Mouse (Mus musculus): Measurements from ENCODE around the gene Gpatch2l.

Gene Gpatch2l

DNA sequence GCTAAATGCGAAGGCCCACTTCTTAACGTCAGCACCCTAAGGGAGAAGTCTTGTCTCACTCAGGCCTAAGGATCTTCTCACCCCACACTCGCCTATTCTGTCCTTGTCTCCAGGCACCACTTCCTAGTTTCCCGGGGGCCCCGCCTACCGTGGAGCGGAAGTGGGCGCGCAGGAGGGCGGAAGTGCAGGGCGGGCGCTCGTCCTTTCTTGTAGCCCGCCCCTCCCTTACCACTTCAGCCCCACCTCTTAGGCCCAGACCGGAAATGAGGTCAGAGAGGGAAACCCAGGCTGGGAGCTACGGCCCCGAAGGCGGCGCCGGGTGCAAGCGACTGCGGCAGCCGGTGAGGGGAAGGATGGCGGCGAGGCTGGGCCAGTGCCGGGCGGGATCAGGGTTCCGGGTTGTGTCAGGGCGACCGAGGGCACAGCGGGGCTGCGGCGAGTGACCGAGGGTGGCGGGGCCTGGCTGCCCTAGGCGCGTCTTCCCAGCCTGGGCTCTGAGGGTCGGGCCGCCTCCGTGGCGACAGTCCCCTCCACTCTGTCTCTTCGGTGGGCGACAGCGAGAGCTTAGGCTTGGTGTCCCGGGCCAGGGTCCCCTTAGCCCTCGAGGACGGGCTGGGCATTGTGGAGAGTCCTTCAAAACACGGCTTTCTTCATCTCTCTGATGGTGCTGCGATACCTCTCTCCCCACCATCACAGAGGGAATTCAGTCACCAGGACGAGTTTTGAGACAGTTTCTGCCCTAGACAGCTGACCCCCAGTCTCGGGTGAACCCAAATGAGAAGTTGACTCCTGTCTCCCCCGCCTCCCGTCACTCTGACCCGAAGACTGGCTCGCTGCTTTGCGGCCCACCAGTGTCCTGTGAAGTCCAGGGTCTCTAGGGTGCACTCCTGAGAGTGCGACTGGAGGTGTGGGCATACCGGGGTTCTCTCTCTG is at the start of gene Gpatch2l:
TSS of gene Gpatch2l (plus strand) at position 255 of the 933 bp plus-strand sequence.
- peak; percentile 97 for DNase-seq (ENCODE audit: low spot score)

DNA sequence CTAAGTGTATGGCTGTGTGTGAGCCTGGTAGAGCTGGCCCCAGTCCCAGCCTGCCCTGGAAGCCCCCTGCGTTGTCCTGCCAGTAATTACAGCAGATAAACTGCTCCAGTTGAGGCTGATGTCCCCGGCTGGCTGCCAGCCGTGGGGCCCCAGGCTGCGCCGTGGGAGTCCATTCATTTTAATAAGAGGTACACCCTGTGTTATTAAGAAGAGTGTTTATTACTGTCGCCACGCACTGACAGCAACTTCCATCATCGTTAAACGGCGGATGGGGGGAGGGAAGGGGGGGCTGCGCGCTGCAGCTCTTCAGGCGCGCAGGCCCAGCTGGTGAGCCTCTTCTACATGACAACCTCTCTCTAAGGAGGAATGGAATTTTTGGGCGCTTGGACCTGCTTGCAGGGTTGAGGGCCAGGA is 49.6 kb upstream of the Gpatch2l start:
- no peak for DNase-seq (ENCODE audit: low spot score)

DNA sequence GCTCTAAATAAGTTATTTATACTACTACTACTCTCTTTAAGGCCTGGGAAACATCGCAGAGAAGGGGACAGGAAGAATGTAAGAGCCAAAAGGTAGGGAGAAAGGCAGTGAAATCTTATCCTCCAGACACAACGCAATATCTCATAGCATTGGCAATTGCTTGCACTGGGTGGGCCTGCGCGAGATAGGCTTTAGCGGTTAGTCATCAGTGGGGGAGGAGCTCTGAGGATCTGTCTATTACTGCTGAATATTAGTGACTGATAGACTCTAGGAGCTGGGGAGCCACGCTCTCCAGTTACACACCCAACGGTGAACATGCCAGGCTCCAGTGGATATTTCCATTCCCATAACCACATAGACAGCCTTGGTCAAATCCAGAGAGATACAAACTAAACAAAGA is 44.7 kb upstream of the Gpatch2l start:
- DNase-seq (ENCODE audit: low spot score) = no peak

GRCm38 (mm10) chr12:86203443-86204057 is 38.1 kb upstream of the Gpatch2l start:
- no peak for DNase-seq (ENCODE audit: low spot score)

DNA sequence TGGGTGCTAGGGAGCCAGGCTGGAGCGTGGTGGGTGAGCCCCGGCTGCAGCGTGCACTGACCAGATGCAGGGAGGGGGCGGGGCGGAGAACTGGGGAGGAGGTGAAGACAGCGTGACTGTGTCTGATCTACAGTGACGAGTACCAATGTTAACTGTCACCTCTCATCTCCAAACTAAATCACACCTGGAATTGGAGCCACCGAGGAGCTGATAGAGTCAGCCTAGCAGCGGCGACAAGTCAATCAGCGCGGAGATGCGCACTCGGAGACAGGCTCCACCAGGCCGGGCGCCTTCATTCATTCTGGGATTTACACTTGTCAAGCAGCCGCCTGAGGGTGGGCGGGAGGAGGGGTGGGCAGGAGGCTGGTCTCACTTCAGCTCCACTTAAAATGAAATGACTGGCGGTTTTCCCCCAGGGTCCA is 30.5 kb upstream of the Gpatch2l start:
- no peak for DNase-seq (ENCODE audit: low spot score)

GRCm38 (mm10) chr12:86212693-86213470 is 28.8 kb upstream of the Gpatch2l start:
- peak; percentile 62 for DNase-seq (ENCODE audit: low spot score)

- DNase-seq (ENCODE audit: low spot score) = no peak
Observed at GRCm38 (mm10) chr12:86214201-86214600, 27.5 kb upstream of the Gpatch2l start.

GRCm38 (mm10) chr12:86216687-86217421 is 24.8 kb upstream of the Gpatch2l start:
- DNase-seq (ENCODE audit: low spot score) = no peak

DNA sequence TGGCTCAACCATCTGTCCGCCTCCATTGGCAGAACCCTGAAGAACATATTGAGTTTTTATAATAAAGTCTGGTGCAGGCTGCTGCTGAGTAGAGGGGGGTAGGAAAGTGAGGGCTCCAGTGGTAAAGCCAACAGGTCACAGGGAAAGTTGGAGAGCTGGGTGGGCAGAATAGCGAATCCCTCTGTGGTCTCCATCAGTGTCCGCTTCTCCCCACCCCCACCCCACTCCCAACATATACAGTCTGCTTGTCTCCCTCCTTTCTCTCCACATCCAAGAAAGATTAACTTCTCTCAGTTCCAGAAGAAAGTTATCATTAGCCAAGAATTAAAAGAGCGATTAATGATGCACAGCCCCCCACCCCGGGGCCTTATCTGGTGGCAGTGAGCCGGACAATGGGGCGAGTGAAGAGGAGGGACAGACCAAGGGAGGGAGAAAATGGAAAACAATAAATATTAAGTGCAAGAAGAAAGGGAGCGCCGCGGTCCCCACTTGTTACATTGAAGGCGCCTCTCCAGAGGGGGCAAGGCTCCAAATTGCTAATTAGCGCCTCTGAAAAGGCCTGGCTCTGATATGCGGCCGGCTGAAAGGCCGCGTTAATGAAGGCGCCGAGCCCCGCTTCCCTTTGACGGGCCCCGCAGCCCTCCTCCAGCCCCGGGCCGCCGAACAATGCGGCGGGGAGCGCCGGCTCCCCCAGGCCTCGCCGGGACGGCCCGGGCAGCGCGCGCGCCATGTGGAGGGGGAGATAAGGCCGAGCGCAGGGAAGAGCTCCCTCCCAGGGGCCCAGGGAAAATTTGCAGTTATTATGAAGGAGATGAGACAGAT is 21.2 kb upstream of the Gpatch2l start:
- DNase-seq (ENCODE audit: low spot score) = no peak

- no peak for DNase-seq (ENCODE audit: low spot score)
Observed at GRCm38 (mm10) chr12:86221074-86221703, 20.5 kb upstream of the Gpatch2l start.

- DNase-seq (ENCODE audit: low spot score) = no peak
Observed at GRCm38 (mm10) chr12:86234295-86234694, 7.4 kb upstream of the Gpatch2l start.

DNA sequence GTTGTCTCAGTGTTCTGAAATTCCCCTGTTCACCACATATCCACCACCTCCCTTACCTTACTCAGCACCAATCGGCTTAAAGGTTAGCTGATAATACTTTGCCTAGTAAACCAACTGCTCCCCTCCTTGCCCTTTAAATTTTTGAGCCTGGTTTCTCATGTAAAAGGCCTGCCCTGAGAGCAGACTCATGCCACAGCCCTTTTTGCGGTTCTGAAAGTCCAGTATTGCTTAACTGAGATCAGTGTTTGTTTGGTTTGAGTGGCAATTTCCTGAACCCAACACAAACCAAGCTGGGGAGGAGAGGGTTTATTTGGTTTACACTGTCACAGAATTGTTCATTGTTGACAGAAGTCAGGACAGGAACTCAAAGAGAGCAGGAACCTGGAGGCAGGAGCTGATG is 2.9 kb upstream of the Gpatch2l start:
- DNase-seq (ENCODE audit: low spot score) = no peak

DNA sequence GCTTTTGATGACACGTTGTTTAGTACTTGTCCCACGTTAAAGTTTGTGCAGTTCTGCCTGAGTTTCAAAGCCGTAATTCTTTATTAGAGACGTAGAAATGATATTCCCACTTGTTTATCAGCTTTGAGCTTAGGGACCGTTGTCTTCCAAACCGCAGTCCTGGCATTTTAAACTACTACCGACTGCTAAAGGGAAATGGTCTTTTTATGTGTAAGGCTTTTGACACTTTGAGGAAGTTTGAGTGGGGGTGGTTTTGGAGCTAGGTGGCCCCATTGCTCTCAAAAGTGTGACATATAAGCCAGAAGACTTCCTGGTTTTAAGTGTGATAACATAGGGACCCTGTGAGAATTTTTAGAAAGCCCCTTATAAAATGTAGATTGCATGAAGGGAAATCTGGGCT is 905 bp downstream of the Gpatch2l start:
- no peak for DNase-seq (ENCODE audit: low spot score)

GRCm38 (mm10) chr12:86243936-86244335 is 2.3 kb downstream of the Gpatch2l start:
- DNase-seq (ENCODE audit: low spot score) = no peak

GRCm38 (mm10) chr12:86250183-86250582 is 8.5 kb downstream of the Gpatch2l start:
- DNase-seq (ENCODE audit: low spot score) = peak; percentile 9

DNA sequence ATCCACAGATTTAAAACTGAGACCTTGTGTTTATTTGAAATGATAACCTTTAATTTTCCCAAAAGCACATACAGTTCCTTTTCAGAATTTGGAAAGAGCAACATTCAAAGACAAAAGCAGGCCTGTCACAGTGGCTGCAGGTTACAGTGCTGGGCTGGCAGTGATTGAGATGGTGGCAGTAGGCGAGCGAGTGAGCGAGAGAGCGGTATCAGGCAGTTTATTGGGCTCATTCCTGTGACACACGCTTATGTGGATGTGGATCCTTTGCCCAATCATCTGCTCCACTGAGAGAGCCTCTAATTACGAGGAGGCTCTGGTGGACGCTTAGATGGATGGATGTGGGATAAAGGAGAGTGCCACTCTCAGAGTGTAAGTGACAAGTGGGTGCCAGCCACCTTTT is 13.3 kb downstream of the Gpatch2l start:
- no peak for DNase-seq (ENCODE audit: low spot score)

- no peak for DNase-seq (ENCODE audit: low spot score)
Observed at GRCm38 (mm10) chr12:86271626-86272025, 30.0 kb downstream of the Gpatch2l start.

DNA sequence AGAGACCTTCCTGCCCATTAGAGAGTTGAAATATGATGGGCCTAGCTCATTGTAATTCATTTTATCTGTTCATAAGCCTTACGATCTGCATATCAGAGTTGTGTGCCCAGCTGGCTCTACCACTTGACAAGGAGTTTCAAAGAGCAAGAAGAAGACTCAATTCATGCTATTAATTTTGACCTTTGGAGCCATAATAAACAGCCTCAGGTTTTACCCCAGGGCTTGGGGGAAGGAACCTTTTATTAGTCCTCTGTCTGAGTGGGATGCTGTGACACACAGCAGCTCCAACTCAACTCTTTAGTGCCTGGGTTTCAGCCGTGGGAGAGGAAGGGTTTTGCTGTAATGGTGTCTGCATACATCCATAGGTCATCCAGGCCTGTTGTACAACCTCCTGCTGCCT is 32.6 kb downstream of the Gpatch2l start:
- DNase-seq (ENCODE audit: low spot score) = no peak

DNA sequence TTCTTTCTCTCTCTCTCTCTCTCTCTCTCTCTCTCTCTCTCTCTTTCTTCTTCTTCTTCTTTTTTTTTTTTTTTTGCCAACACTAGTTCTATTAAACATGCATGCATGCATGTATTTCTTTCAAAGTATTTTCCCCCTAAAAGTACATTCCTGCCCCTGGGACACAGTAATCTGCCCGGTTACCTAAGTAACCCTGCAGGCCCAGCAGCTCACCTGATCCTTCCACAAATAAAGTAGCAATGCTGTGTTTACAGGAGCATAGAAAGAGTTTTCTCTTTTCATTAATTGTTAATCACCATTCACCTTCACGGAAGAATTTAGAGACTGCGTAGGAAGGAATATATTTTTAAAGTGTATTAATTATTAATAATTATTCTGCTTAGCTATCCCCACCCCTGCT is 34.1 kb downstream of the Gpatch2l start:
- DNase-seq (ENCODE audit: low spot score) = no peak

DNA sequence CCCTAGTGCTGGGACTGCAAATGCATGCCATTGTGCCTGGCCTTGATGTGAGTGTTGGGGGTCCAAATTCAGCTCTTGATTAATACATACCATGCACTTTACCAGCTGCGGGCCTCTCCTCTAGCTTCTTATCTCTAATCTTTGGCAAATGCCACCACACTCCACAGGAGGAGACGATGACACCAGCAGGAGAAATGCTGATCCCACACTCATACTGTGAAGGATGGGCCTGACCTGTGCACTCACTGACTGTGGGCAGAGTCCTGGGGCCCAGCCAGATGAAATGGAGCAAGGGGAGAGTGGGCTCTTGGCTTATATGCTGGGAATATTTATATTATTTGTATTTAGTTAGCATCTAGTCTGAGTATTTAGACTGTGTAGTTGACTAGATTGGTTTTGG is 34.8 kb downstream of the Gpatch2l start:
- DNase-seq (ENCODE audit: low spot score) = no peak
